Mouse (Mus musculus): ENCODE measurements around the gene Lime1. TPM values are rescaled to one million over a fixed set of nuclear protein-coding genes. Genes with fewer than 3 reads are reported as not detected.

The Lime1 gene
- polyA plus RNA-seq, 1 experiment from 2014 or later = 20.9 TPM

GRCm38 (mm10) chr2:181392600-181393213 is 12.8 kb downstream of the Lime1 start:
- H3K27me3 ChIP-seq (ENCODE audit: control insufficient read depth, insufficient read depth, low read length) = no peaks in the 10 kb centered on the region
- no peaks in the 10 kb centered on the region for H3K9me3 ChIP-seq (ENCODE audit: control insufficient read depth, low read length)
- H3K4me2 ChIP-seq (ENCODE audit: low read depth, severe bottlenecking) = no peak overlapping the region
- peak; percentile 90 for DNase-seq (ENCODE audit: low spot score)
- H3K9ac ChIP-seq (ENCODE audit: low read length) = no peak overlapping the region
- no peaks in the 10 kb centered on the region for H3K4me1 ChIP-seq (ENCODE audit: control insufficient read depth, insufficient read depth, low read length)
- no peak overlapping the region for H3K27ac ChIP-seq (replicated peaks; ENCODE audit: low read depth, low read length)
- no peak overlapping the region for H3K4me3 ChIP-seq (ENCODE audit: low read depth, low read length)
- peak; percentile 63 for ATAC-seq (ENCODE audit: insufficient number of reproducible peaks, low FRiP score, low TSS enrichment, low read depth)
- peaks cover 4% of the 10 kb centered on the region; the same call in 1 of the 2 replicates for H3K36me3 ChIP-seq (ENCODE audit: control insufficient read depth, insufficient read depth, low read length)
- 35% methylated on average over 4 of the region's 4 CpGs for WGBS

- Histone ChIP-seq H3K4me3 (ENCODE audit: low read depth, low read length) (no peak overlapping the region), H3K4me1 (ENCODE audit: control insufficient read depth, insufficient read depth, low read length) (no peaks in the 10 kb centered on the region), H3K36me3 (ENCODE audit: control insufficient read depth, insufficient read depth, low read length) (peaks cover 4% of the 10 kb centered on the region; the same call in 1 of the 2 replicates), H3K27ac (replicated peaks; ENCODE audit: low read depth, low read length) (no peak overlapping the region), H3K9me3 (ENCODE audit: control insufficient read depth, low read length) (no peaks in the 10 kb centered on the region), H3K27me3 (ENCODE audit: control insufficient read depth, insufficient read depth, low read length) (no peaks in the 10 kb centered on the region), H3K9ac (ENCODE audit: low read length) (no peak overlapping the region), H3K4me2 (ENCODE audit: low read depth, severe bottlenecking) (no peak overlapping the region)
- 90% methylated on average over 3 of the region's 3 CpGs for WGBS
- ATAC-seq (ENCODE audit: insufficient number of reproducible peaks, low FRiP score, low TSS enrichment, low read depth) (no peak), DNase-seq (ENCODE audit: low spot score) (no peak)
Observed at GRCm38 (mm10) chr2:181394086-181394485, 14.2 kb downstream of the Lime1 start.

- H3K4me3 ChIP-seq (ENCODE audit: low read depth, low read length) = no peak overlapping the region
- no peak overlapping the region for H3K9ac ChIP-seq (ENCODE audit: low read length)
- H3K27ac ChIP-seq (replicated peaks; ENCODE audit: low read depth, low read length) = no peak overlapping the region
- H3K4me2 ChIP-seq (ENCODE audit: low read depth, severe bottlenecking) = no peak overlapping the region
- WGBS = 86% methylated on average over 5 of the region's 5 CpGs
- H3K36me3 ChIP-seq (ENCODE audit: control insufficient read depth, insufficient read depth, low read length) = 0 out of 2 replicates have a peak, but pooled peaks cover 2% of the 10 kb centered on the region
- H3K4me1 ChIP-seq (ENCODE audit: control insufficient read depth, insufficient read depth, low read length) = no peaks in the 10 kb centered on the region
- ATAC-seq (ENCODE audit: insufficient number of reproducible peaks, low FRiP score, low TSS enrichment, low read depth) = no peak
- no peaks in the 10 kb centered on the region for H3K27me3 ChIP-seq (ENCODE audit: control insufficient read depth, insufficient read depth, low read length)
- no peak for DNase-seq (ENCODE audit: low spot score)
- H3K9me3 ChIP-seq (ENCODE audit: control insufficient read depth, low read length) = no peaks in the 10 kb centered on the region
Observed at GRCm38 (mm10) chr2:181397207-181397761, 17.4 kb downstream of the Lime1 start.

GRCm38 (mm10) chr2:181401497-181401896 is 21.6 kb downstream of the Lime1 start:
- no peak overlapping the region for H3K27ac ChIP-seq (replicated peaks; ENCODE audit: low read depth, low read length)
- no peak overlapping the region for H3K4me2 ChIP-seq (ENCODE audit: low read depth, severe bottlenecking)
- no peak for DNase-seq (ENCODE audit: low spot score)
- H3K9ac ChIP-seq (ENCODE audit: low read length) = no peak overlapping the region
- WGBS = 21% methylated on average over 1 of the region's 1 CpGs
- no peaks in the 10 kb centered on the region for H3K36me3 ChIP-seq (ENCODE audit: control insufficient read depth, insufficient read depth, low read length)
- H3K4me1 ChIP-seq (ENCODE audit: control insufficient read depth, insufficient read depth, low read length) = no peaks in the 10 kb centered on the region
- no peaks in the 10 kb centered on the region for H3K9me3 ChIP-seq (ENCODE audit: control insufficient read depth, low read length)
- no peak overlapping the region for H3K4me3 ChIP-seq (ENCODE audit: low read depth, low read length)
- no peaks in the 10 kb centered on the region for H3K27me3 ChIP-seq (ENCODE audit: control insufficient read depth, insufficient read depth, low read length)
- ATAC-seq (ENCODE audit: insufficient number of reproducible peaks, low FRiP score, low TSS enrichment, low read depth) = no peak

GRCm38 (mm10) chr2:181403722-181404121 is 23.8 kb downstream of the Lime1 start:
- H3K4me3 ChIP-seq (ENCODE audit: low read depth, low read length) = no peak overlapping the region
- no peak overlapping the region for H3K27ac ChIP-seq (replicated peaks; ENCODE audit: low read depth, low read length)
- no peak for DNase-seq (ENCODE audit: low spot score)
- no peaks in the 10 kb centered on the region for H3K4me1 ChIP-seq (ENCODE audit: control insufficient read depth, insufficient read depth, low read length)
- WGBS = 92% methylated on average over 3 of the region's 3 CpGs
- H3K9ac ChIP-seq (ENCODE audit: low read length) = no peak overlapping the region
- no peak overlapping the region for H3K4me2 ChIP-seq (ENCODE audit: low read depth, severe bottlenecking)
- no peaks in the 10 kb centered on the region for H3K36me3 ChIP-seq (ENCODE audit: control insufficient read depth, insufficient read depth, low read length)
- no peaks in the 10 kb centered on the region for H3K27me3 ChIP-seq (ENCODE audit: control insufficient read depth, insufficient read depth, low read length)
- no peak for ATAC-seq (ENCODE audit: insufficient number of reproducible peaks, low FRiP score, low TSS enrichment, low read depth)
- no peaks in the 10 kb centered on the region for H3K9me3 ChIP-seq (ENCODE audit: control insufficient read depth, low read length)

GRCm38 (mm10) chr2:181409643-181410042 is 29.8 kb downstream of the Lime1 start:
- DNase-seq (ENCODE audit: low spot score) (no peak), ATAC-seq (ENCODE audit: insufficient number of reproducible peaks, low FRiP score, low TSS enrichment, low read depth) (no peak)
- no peaks in the 10 kb centered on the region for H3K27me3 ChIP-seq (ENCODE audit: control insufficient read depth, insufficient read depth, low read length)
- no peak overlapping the region for H3K9ac ChIP-seq (ENCODE audit: low read length)
- no peak overlapping the region for H3K27ac ChIP-seq (replicated peaks; ENCODE audit: low read depth, low read length)
- H3K4me3 ChIP-seq (ENCODE audit: low read depth, low read length) = no peak overlapping the region
- no peaks in the 10 kb centered on the region for H3K36me3 ChIP-seq (ENCODE audit: control insufficient read depth, insufficient read depth, low read length)
- WGBS = 78% methylated on average over 7 of the region's 7 CpGs
- H3K4me2 ChIP-seq (ENCODE audit: low read depth, severe bottlenecking) = no peak overlapping the region
- H3K9me3 ChIP-seq (ENCODE audit: control insufficient read depth, low read length) = no peaks in the 10 kb centered on the region
- no peaks in the 10 kb centered on the region for H3K4me1 ChIP-seq (ENCODE audit: control insufficient read depth, insufficient read depth, low read length)

GRCm38 (mm10) chr2:181410760-181411473 is 31.0 kb downstream of the Lime1 start:
- Histone ChIP-seq H3K36me3 (ENCODE audit: control insufficient read depth, insufficient read depth, low read length) (no peaks in the 10 kb centered on the region), H3K9me3 (ENCODE audit: control insufficient read depth, low read length) (no peaks in the 10 kb centered on the region), H3K9ac (ENCODE audit: low read length) (no peak overlapping the region), H3K27me3 (ENCODE audit: control insufficient read depth, insufficient read depth, low read length) (no peaks in the 10 kb centered on the region), H3K27ac (replicated peaks; ENCODE audit: low read depth, low read length) (no peak overlapping the region), H3K4me3 (ENCODE audit: low read depth, low read length) (no peak overlapping the region), H3K4me1 (ENCODE audit: control insufficient read depth, insufficient read depth, low read length) (no peaks in the 10 kb centered on the region), H3K4me2 (ENCODE audit: low read depth, severe bottlenecking) (no peak overlapping the region)
- DNase-seq (ENCODE audit: low spot score) = peak; percentile 70
- ATAC-seq (ENCODE audit: insufficient number of reproducible peaks, low FRiP score, low TSS enrichment, low read depth) = 0 out of 2 replicates have a peak, but pooled peaks have one; percentile 39
- WGBS = 56% methylated on average over 4 of the region's 4 CpGs

GRCm38 (mm10) chr2:181413141-181413540 is 33.3 kb downstream of the Lime1 start:
- H3K27ac ChIP-seq (replicated peaks; ENCODE audit: low read depth, low read length) = no peak overlapping the region
- H3K27me3 ChIP-seq (ENCODE audit: control insufficient read depth, insufficient read depth, low read length) = no peaks in the 10 kb centered on the region
- no peak overlapping the region for H3K9ac ChIP-seq (ENCODE audit: low read length)
- DNase-seq (ENCODE audit: low spot score) = no peak
- H3K9me3 ChIP-seq (ENCODE audit: control insufficient read depth, low read length) = no peaks in the 10 kb centered on the region
- H3K4me1 ChIP-seq (ENCODE audit: control insufficient read depth, insufficient read depth, low read length) = no peaks in the 10 kb centered on the region
- no peak overlapping the region for H3K4me3 ChIP-seq (ENCODE audit: low read depth, low read length)
- no peak for ATAC-seq (ENCODE audit: insufficient number of reproducible peaks, low FRiP score, low TSS enrichment, low read depth)
- H3K4me2 ChIP-seq (ENCODE audit: low read depth, severe bottlenecking) = no peak overlapping the region
- WGBS = 42% methylated on average over 2 of the region's 2 CpGs
- no peaks in the 10 kb centered on the region for H3K36me3 ChIP-seq (ENCODE audit: control insufficient read depth, insufficient read depth, low read length)

Data from limb, embryonic 11.5 days (tissue).